Mouse (Mus musculus) forebrain, embryonic 16.5 days (tissue): ENCODE measurements around the gene Srms. TPM values are rescaled to one million over a fixed set of nuclear protein-coding genes. Genes with fewer than 3 reads are reported as not detected.
"Not testable (repeated sequence)": the region's sequence is repeated elsewhere in the genome, so short reads cannot be mapped to it uniquely, and the experiment has no call there.

Experiments
- ATAC-seq: fragments of 200-750 bp; cut with Nextera tagmentation; 2 replicates; pipeline ENCODE4 v1.8.0; 2017; ENCODE audit warnings: mild to moderate bottlenecking, moderate library complexity
- H3K27ac ChIP-seq: fragments of 300-500 bp; sonication (generic); 2 replicates; pipeline ENCODE4 v1.5.1; 2014; ENCODE audit warnings: low read length, control low read depth
- H3K27me3 ChIP-seq: fragments of 300-500 bp; sonication (generic); replicated peaks from 2 replicates; pipeline ENCODE4 v1.6.1; 2014; ENCODE audit warnings: low read length; ENCODE audit not compliant: control insufficient read depth, insufficient read depth
- H3K36me3 ChIP-seq: fragments of 300-500 bp; sonication (generic); 2 replicates; pipeline ENCODE4 v1.6.1; 2014; ENCODE audit not compliant: control insufficient read depth, insufficient read depth
- H3K4me1 ChIP-seq: fragments of 300-500 bp; sonication (generic); replicated peaks from 2 replicates; pipeline ENCODE4 v1.6.1; 2014; ENCODE audit warnings: low read length; ENCODE audit not compliant: control insufficient read depth, insufficient read depth
- H3K4me2 ChIP-seq: fragments of 300-500 bp; sonication (generic); 2 replicates; pipeline ENCODE4 v1.6.1; 2014; ENCODE audit warnings: mild to moderate bottlenecking, low read length, control low read depth
- H3K4me3 ChIP-seq: fragments of 300-500 bp; sonication (generic); replicated peaks from 2 replicates; pipeline ENCODE4 v1.5.1; 2014; ENCODE audit warnings: mild to moderate bottlenecking, low read length, control low read depth
- H3K9ac ChIP-seq: fragments of 300-500 bp; sonication (generic); replicated peaks from 2 replicates; pipeline ENCODE4 v1.6.1; 2014; ENCODE audit warnings: low read depth, low read length, control low read depth
- H3K9me3 ChIP-seq: fragments of 300-500 bp; sonication (generic); 2 replicates; pipeline ENCODE4 v1.6.1; 2016; ENCODE audit warnings: low read length; ENCODE audit not compliant: control insufficient read depth
- WGBS: fragments of 180-500 bp; shearing (Covaris S2); extraction: QIAGEN DNeasy Blood & Tissue Kit; methylation state at CpG from one replicate; pipeline ENCODE4 v1.1.7; 2014; 5-methylcytosine and 5-hydroxymethylcytosine counted together
- polyA plus RNA-seq: library from polyadenylated mRNA; unstranded; fragments of >200 nt; fragmentation: Nextera tagmentation; extraction: Ambion mirVana; gene quantifications from 2 replicates; pipeline ENCODE4 v1.2.1, GENCODE M21; 2015

The Srms gene
- polyA plus RNA-seq, 1 experiment from 2014 or later: 0.08 TPM

GRCm38 (mm10) chr2:181202886-181203285 lies 10.1 kb downstream of the Srms start:
- Histone ChIP-seq H3K36me3 (no peaks in the 10 kb centered on the region), H3K4me3 (no peak overlapping the region), H3K9ac (no peak overlapping the region), H3K4me1 (no peaks in the 10 kb centered on the region), H3K4me2 (no peak overlapping the region), H3K27ac (no peak overlapping the region), H3K9me3 (no peaks in the 10 kb centered on the region), H3K27me3 (no peaks in the 10 kb centered on the region)
- 77% methylated on average over 6 of the region's 6 CpGs for WGBS
- ATAC-seq: no peak

- WGBS: 88% methylated on average over 3 of the region's 3 CpGs
- Histone ChIP-seq H3K27ac (no peak within 1 kb of the TSS), H3K4me1 (no peaks in the 10 kb centered on the region), H3K9me3 (no peaks in the 10 kb centered on the region), H3K4me3 (no peak within 1 kb of the TSS), H3K4me2 (no peak within 1 kb of the TSS), H3K27me3 (no peaks in the 10 kb centered on the region), H3K9ac (no peak within 1 kb of the TSS), H3K36me3 (no peaks in the 10 kb centered on the region)
- no peak for ATAC-seq
These were observed 10.6 kb downstream of the Srms start, which contains the start of gene Ptk6 for GRCm38 (mm10) chr2:181202422-181202821. Gene Ptk6, minus strand, starts transcription at chr2:181202789.

- H3K36me3 ChIP-seq: no peaks in the 10 kb centered on the region
- 75% methylated on average over 3 of the region's 3 CpGs for WGBS
- no peak overlapping the region for H3K4me3 ChIP-seq
- ATAC-seq: no peak
- H3K4me1 ChIP-seq: no peaks in the 10 kb centered on the region
- no peak overlapping the region for H3K27ac ChIP-seq
- no peaks in the 10 kb centered on the region for H3K27me3 ChIP-seq
- no peaks in the 10 kb centered on the region for H3K9me3 ChIP-seq
- no peak overlapping the region for H3K9ac ChIP-seq
- no peak overlapping the region for H3K4me2 ChIP-seq
These were observed 11.4 kb downstream of the Srms start for GRCm38 (mm10) chr2:181201606-181202005.

- Histone ChIP-seq H3K4me1 (no peaks in the 10 kb centered on the region), H3K9me3 (no peaks in the 10 kb centered on the region), H3K36me3 (no peaks in the 10 kb centered on the region), H3K9ac (no peak overlapping the region), H3K4me2 (no peak overlapping the region), H3K4me3 (no peak overlapping the region), H3K27ac (no peak overlapping the region), H3K27me3 (no peaks in the 10 kb centered on the region)
- WGBS: 91% methylated on average over 4 of the region's 4 CpGs
- no peak for ATAC-seq
These were observed 16.2 kb downstream of the Srms start for GRCm38 (mm10) chr2:181196628-181197300.

GRCm38 (mm10) chr2:181193044-181193443 lies 19.9 kb downstream of the Srms start:
- peaks cover 2% of the 10 kb centered on the region; the same call in 1 of the 2 replicates for H3K36me3 ChIP-seq
- no peak overlapping the region for H3K9ac ChIP-seq
- ATAC-seq: no peak
- H3K9me3 ChIP-seq: no peaks in the 10 kb centered on the region
- no peaks in the 10 kb centered on the region for H3K27me3 ChIP-seq
- H3K27ac ChIP-seq: no peak overlapping the region
- no peak overlapping the region for H3K4me2 ChIP-seq
- WGBS: 80% methylated on average over 3 of the region's 3 CpGs
- peaks cover 9% of the 10 kb centered on the region for H3K4me1 ChIP-seq
- no peak overlapping the region for H3K4me3 ChIP-seq

- no peak for ATAC-seq
- no peak overlapping the region for H3K27ac ChIP-seq
- H3K9ac ChIP-seq: no peak overlapping the region
- H3K4me2 ChIP-seq: no peak overlapping the region
- H3K36me3 ChIP-seq: peaks cover 2% of the 10 kb centered on the region; the same call in 1 of the 2 replicates
- H3K4me1 ChIP-seq: peaks cover 9% of the 10 kb centered on the region
- H3K9me3 ChIP-seq: no peaks in the 10 kb centered on the region
- 66% methylated on average over 4 of the region's 4 CpGs for WGBS
- H3K4me3 ChIP-seq: no peak overlapping the region
- H3K27me3 ChIP-seq: no peaks in the 10 kb centered on the region
These were observed 21.0 kb downstream of the Srms start for GRCm38 (mm10) chr2:181191936-181192335.

- not testable (repeated sequence) for H3K27me3 ChIP-seq, H3K9ac ChIP-seq, H3K4me2 ChIP-seq, H3K27ac ChIP-seq, H3K36me3 ChIP-seq, ATAC-seq, H3K4me3 ChIP-seq, H3K9me3 ChIP-seq, H3K4me1 ChIP-seq
- WGBS: 76% methylated on average over 4 of the region's 4 CpGs
These were observed 21.6 kb downstream of the Srms start for GRCm38 (mm10) chr2:181191385-181191784.

- H3K4me3 ChIP-seq: no peak overlapping the region
- no peak overlapping the region for H3K27ac ChIP-seq
- H3K4me1 ChIP-seq: peaks cover 12% of the 10 kb centered on the region
- peaks cover 2% of the 10 kb centered on the region; the same call in 1 of the 2 replicates for H3K36me3 ChIP-seq
- no peak overlapping the region for H3K4me2 ChIP-seq
- 98% methylated on average over 1 of the region's 1 CpGs for WGBS
- no peaks in the 10 kb centered on the region for H3K9me3 ChIP-seq
- no peaks in the 10 kb centered on the region for H3K27me3 ChIP-seq
- ATAC-seq: no peak
- no peak overlapping the region for H3K9ac ChIP-seq
These were observed 23.7 kb downstream of the Srms start for GRCm38 (mm10) chr2:181189321-181189720.

GRCm38 (mm10) chr2:181188681-181189080 lies 24.3 kb downstream of the Srms start:
- Histone ChIP-seq H3K9me3 (no peaks in the 10 kb centered on the region), H3K9ac (peak overlapping the region; percentile 16; the same call in 1 of the 2 replicates), H3K36me3 (peaks cover 2% of the 10 kb centered on the region; the same call in 1 of the 2 replicates), H3K27ac (peak overlapping the region; percentile 32; the same call in 1 of the 2 replicates), H3K4me3 (peak overlapping the region; percentile 79), H3K27me3 (no peaks in the 10 kb centered on the region), H3K4me2 (peak overlapping the region; percentile 55), H3K4me1 (peaks cover 12% of the 10 kb centered on the region)
- ATAC-seq: no peak
- WGBS: 85% methylated on average over 2 of the region's 2 CpGs
